Mouse (Mus musculus): ENCODE results near the gene Il20.
A peak's percentile ranks its signal among the peaks of the same experiment; 100 is the strongest.

Gene Il20

GRCm38 (mm10) chr1:130911401-130912010, at the start of gene Il20:
Gene Il20, minus strand, starts transcription at chr1:130911451.
- no peak for DNase-seq (ENCODE audit: extremely low read depth, low read depth)

- no peak for DNase-seq (ENCODE audit: extremely low read depth, low read depth)
Measured at GRCm38 (mm10) chr1:130946920-130947319, 35.7 kb upstream of the Il20 start.

- DNase-seq (ENCODE audit: extremely low read depth, low read depth), result no peak
Measured at GRCm38 (mm10) chr1:130941801-130942200, 30.6 kb upstream of the Il20 start.

GRCm38 (mm10) chr1:130940065-130940687, 28.9 kb upstream of the Il20 start, which contains the start of gene Il19:
Gene Il19, minus strand, starts transcription at chr1:130940115.
- no peak for DNase-seq (ENCODE audit: extremely low read depth, low read depth)

- DNase-seq (ENCODE audit: extremely low read depth, low read depth), result no peak
Measured at GRCm38 (mm10) chr1:130938192-130938591, 26.9 kb upstream of the Il20 start.

- DNase-seq (ENCODE audit: extremely low read depth, low read depth), result no peak
Measured at GRCm38 (mm10) chr1:130937170-130937569, 25.9 kb upstream of the Il20 start.

- DNase-seq (ENCODE audit: extremely low read depth, low read depth), result no peak
Measured at GRCm38 (mm10) chr1:130936351-130936750, 25.1 kb upstream of the Il20 start.

GRCm38 (mm10) chr1:130926484-130926883, 15.2 kb upstream of the Il20 start:
- peak; percentile 14 for DNase-seq (ENCODE audit: extremely low read depth, low read depth)

- DNase-seq (ENCODE audit: extremely low read depth, low read depth), result no peak
Measured at GRCm38 (mm10) chr1:130918323-130918980, 7.2 kb upstream of the Il20 start.

- no peak for DNase-seq (ENCODE audit: extremely low read depth, low read depth)
Measured at GRCm38 (mm10) chr1:130902505-130902904, 8.7 kb downstream of the Il20 start.

- DNase-seq (ENCODE audit: extremely low read depth, low read depth), result no peak
Measured at GRCm38 (mm10) chr1:130894468-130894867, 16.8 kb downstream of the Il20 start.

GRCm38 (mm10) chr1:130893329-130894040, 17.8 kb downstream of the Il20 start:
- no peak for DNase-seq (ENCODE audit: extremely low read depth, low read depth)

GRCm38 (mm10) chr1:130892446-130892845, 18.8 kb downstream of the Il20 start:
- no peak for DNase-seq (ENCODE audit: extremely low read depth, low read depth)

- DNase-seq (ENCODE audit: extremely low read depth, low read depth), result no peak
Measured at GRCm38 (mm10) chr1:130887354-130887753, 23.9 kb downstream of the Il20 start, which contains the start of gene Il24. Gene Il24, minus strand, starts transcription at chr1:130887454.

- no peak for DNase-seq (ENCODE audit: extremely low read depth, low read depth)
Measured at GRCm38 (mm10) chr1:130883146-130883545, 28.1 kb downstream of the Il20 start.

- DNase-seq (ENCODE audit: extremely low read depth, low read depth), result no peak
Measured at GRCm38 (mm10) chr1:130879927-130880326, 31.3 kb downstream of the Il20 start.

- no peak for DNase-seq (ENCODE audit: extremely low read depth, low read depth)
Measured at GRCm38 (mm10) chr1:130877889-130878614, 33.2 kb downstream of the Il20 start.

- DNase-seq (ENCODE audit: extremely low read depth, low read depth), result peak; percentile 49
Measured at GRCm38 (mm10) chr1:130876931-130877509, 34.2 kb downstream of the Il20 start.

GRCm38 (mm10) chr1:130875910-130876309, 35.3 kb downstream of the Il20 start:
- DNase-seq (ENCODE audit: extremely low read depth, low read depth), result no peak

- peak; percentile 17 for DNase-seq (ENCODE audit: extremely low read depth, low read depth)
Measured at GRCm38 (mm10) chr1:130875139-130875538, 36.1 kb downstream of the Il20 start.

GRCm38 (mm10) chr1:130872912-130873311, 38.3 kb downstream of the Il20 start:
- DNase-seq (ENCODE audit: extremely low read depth, low read depth), result peak; percentile 46
